Mouse (Mus musculus) cerebellum, adult 8-10 months (tissue): ENCODE measurements around the gene Upk3b.

Experiments
- DNase-seq: peaks from one replicate; pipeline ENCODE4 v3.0.0; 2022

The Upk3b gene

DNA sequence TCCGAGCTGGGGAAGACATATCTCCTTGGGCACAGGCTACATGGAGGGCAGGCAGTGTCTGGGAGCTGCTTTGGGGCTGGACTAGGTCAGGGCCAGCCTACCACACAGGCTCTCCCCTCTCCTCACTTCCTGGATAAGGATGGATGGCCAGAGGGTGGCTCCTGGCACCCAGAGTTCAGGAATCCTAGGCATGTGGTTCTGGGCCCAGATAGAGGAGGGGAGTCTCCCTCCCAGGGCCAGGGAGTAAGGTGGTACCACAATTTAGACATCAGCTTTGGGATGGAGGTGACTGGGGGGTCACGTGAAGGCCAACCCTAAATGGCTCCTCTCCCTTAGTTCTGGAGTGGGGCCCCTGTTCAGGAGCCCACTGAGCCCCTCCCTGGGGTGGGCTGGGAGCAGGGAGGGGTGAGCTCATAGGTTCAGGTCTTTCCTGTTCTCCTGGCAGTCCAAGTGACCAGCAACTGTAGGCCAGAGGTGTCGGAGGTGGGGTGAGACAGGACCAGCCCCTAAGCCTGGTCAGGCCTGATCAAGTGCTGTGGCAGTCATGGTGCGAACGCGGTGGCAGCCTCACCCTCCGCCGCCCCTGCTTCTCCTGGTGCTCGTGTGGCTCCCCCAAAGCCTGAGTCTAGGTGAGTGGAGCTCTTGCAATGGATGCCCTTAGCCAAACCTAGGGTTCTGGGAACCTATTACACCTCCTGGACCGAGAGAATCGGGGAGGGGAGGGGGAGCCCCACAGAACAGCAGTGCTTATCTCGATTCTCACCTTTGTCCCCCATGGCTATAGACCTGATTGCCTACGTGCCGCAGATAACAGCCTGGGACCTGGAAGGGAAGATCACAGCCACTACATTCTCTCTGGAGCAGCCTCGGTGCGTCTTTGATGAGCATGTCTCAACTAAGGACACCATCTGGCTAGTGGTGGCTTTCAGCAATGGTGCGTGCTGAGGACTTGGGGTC, at the start of gene Upk3b:
Gene Upk3b (plus strand): TSS at position 239 of the 957 bp plus-strand sequence.
- DNase-seq: no peak

DNA sequence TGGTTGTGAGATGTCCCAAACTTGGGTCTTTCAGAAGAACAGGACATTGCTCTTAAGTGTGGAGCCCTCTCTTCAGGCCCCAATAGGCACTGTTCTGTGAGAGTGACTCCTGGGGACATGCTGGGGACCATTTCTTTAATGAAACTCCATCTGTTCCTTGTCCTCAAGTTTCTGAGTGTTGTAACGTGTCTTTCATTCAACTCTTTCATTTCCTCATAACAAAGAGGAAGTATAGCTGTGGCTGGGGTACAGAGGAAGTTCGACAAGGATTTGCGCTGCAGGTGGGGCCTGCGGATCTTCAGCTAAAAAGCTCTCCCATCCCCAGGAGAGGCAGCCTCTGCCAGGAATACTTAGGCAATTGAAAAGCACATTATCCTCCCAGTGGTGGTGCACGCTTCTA, 47.7 kb upstream of the Upk3b start:
- no peak for DNase-seq

- DNase-seq: no peak
Measured at GRCm38 (mm10) chr5:135993381-135993965, 44.8 kb upstream of the Upk3b start.

- peak; percentile 17 for DNase-seq
Measured at GRCm38 (mm10) chr5:135994335-135994724, 44.0 kb upstream of the Upk3b start.

DNA sequence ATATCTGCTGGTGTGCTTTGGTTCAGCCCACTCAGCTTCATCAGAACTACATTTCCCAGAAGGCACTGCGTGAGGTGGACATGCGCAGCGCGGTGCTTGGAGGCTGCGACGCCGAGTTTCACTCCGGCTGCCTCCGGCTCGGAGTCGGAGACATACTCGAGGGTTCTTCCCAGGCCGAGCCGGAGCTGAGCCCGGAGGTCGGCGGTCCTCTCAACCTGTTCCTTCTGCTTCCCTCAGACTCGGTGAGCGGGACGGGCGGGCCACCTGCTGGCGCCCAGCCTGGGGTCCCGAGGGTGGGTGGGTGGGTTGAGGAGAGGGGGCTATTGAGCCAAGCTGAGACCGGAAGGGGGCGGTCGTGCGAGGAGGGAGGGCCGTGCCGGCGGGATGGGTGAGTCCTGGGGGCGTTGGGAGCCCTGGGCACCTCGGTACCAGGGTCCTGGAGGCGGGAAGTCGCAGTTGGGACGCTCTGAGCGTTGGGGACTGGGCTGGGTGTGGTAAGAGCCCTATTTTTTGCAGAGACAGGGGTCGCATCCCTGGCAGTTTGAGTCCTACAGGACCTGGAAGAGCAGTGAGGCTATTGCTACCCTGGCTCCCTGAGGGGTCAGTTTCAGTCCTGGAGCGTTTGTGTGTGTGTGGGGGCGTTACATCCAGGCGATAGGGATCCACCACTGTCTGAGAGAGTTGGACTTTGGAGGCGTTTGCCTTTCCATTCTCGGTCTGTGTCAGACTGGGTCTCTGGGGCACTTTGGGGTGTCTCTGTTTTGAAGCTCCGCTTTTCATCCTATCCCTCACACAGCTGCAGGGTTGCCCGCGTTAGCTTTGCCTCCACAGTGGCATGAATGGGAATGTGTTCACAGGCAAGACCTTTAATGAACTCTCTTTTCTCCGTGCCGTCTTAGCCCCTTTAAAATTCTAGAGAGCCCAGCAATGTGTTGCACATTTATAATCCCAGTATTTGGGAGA, 43.3 kb upstream of the Upk3b start, which contains the start of gene Dtx2:
Gene Dtx2 (plus strand): TSS at position 76 of the 963 bp plus-strand sequence.
- peak; percentile 84 for DNase-seq

- DNase-seq: no peak
Measured at GRCm38 (mm10) chr5:135996162-135996561, 42.1 kb upstream of the Upk3b start.

DNA sequence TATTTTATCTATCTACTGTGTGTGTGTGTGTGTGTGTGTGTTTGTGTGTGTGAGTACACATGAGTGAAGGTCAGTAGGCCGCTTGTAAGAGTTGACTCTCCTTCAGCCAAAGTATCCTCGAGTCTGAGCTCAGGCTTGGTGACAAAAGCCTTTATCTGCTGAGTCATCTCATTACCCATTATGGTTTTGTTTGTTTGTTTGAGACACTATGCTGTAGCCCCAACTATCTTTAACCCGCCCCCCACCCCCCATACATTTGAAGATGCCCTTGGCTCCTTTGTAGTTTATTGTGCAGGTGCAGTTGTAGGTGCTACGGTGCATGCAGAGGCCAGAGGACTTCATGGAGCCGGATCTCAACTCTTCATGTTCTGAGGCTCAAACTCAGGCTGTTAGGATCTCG, 37.1 kb upstream of the Upk3b start:
- DNase-seq: no peak

- no peak for DNase-seq
Measured at GRCm38 (mm10) chr5:136002325-136002724, 36.0 kb upstream of the Upk3b start.

- no peak for DNase-seq
Measured at GRCm38 (mm10) chr5:136002751-136003151, 35.5 kb upstream of the Upk3b start.

DNA sequence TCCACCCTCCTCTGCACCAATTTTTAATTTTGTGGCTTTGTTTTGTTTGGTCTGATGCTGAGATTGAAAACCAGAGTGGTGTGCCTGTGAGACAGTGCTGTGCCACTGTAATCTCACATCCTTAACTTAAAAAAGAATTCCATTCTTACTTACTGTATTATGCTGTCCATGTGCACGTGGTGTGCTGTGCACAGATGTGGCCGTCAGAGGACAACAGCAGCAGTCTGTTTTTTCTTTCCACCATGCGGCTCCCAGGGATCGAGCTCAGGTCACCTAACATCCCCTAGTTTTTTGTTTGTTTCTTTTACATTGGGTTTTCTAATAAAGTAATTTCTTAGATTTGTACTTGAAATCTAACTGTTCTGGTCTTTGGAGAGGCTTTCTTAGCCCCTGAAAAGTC, 33.8 kb upstream of the Upk3b start:
- DNase-seq: no peak

DNA sequence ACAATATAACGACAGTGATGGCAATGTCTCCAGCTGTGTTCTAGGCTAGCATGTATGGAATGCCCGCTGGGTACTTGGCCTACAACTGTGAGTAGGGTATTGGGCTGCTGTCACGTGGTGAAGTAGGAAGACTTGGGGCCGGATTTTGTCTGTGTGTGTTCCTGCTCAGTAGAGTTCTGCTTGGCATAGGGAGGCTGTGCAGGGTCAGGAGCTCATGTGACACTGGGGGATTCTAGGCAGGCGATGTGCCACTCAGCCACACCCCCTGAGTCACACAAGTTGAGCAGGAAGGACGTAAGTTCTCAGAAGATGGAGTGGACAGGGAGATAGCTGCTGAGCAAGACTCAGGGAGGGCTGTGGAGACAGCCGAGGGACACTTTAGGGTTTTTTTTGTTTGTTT, 30.6 kb upstream of the Upk3b start:
- DNase-seq: no peak

DNA sequence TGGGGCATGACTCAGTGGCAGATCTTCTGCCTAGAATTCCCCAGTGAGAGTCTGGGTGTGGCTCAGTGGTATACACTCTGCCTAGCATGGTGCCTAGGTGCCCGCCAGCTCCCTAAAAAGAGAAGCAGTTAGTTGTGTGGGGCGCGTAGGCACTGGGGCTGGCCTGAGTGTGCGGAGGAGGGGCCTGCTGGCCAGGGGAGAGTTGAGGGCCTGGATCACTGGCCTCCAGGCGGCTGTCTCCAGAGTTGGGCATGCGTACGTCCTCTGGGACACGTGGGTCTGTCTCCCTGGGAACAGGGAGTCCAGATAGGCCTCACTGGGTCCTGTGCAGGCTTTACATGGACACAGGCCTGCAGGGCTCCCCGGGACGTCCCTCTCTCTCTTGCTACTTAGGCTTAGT, 23.4 kb upstream of the Upk3b start:
- DNase-seq: no peak

GRCm38 (mm10) chr5:136015586-136015985, 22.7 kb upstream of the Upk3b start:
- DNase-seq: no peak

DNA sequence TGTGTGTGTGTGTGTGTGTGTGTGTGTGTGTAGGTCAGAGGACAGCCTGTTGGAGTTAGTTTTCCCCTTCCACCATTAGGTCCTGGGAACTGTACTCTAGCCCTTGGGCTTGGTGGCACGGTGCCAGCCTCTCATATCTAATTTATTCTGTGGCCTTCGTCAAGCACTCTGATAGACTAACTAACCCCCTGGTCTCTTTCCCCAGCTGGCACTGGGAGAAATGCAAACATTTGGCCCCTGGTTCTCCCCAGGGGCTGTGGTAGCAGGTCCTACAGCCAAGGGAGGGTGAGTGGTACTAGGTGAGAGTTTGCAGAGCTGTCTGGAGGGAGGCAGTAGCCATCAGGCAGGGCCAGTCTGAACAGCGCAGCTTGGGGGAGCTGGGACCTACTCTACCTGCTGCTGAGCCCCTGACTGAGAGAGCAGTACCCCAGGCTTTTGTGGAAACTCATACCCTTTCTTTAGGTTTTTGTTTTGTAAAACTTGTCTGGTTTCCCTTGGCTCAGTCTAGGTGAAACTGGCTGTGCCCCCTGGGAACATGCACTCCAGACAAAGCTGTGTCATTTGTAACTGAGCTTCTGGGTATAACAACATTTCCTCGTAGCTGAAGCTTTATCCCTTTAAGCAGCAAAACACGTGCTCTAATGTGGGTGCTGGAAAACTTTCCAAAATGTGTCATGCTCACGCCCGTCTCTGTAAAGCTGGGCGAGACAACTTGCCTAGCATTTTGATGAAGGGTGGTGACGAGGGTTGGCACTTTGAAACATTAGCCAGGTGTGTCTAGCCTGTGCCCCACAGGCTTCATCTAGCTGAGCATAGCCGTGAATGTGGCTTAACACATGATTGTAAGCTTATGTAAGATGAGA, 22.1 kb upstream of the Upk3b start:
- DNase-seq: no peak

DNA sequence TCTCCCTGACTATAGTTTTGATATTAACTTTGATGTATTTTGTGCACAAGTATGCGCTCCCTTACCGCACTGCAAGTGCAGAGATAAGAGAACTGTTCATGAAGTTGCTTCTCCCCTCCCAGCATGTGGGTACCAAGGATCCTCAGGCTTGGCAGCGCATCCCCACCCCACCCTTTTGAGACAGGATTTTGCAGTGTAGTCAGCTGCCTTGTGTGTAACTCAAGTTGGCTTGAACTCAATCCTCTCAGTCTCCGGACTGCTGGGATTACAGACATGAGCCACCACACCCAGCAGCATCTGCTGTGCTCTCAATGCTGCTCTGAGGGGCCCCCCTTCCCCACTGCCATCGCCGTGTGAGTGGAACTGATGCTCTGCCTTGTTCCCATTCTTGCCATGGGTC, 21.0 kb upstream of the Upk3b start:
- no peak for DNase-seq

DNA sequence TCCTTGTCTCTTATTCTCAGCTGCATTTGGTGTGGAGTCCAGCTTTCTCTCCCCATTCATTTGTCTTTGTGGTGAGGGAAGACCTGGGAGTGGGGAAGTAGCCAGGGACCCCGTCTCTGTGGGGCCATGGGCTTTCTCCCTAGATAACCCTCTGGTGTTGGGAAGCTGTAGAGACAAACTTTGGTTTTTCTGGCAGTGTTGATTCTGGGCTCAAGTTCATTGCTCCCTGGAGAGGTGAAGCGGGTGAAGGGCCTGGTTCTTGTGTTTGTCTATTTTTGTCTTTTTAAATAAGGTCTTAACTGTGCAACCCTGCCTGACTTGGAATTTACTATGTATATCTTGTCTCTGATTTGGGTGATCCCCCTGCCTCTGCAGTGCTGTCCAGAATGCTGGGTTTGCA, 19.6 kb upstream of the Upk3b start:
- no peak for DNase-seq

- no peak for DNase-seq
Measured at GRCm38 (mm10) chr5:136019907-136020306, 18.4 kb upstream of the Upk3b start.

GRCm38 (mm10) chr5:136025712-136026111, 12.6 kb upstream of the Upk3b start:
- peak; percentile 23 for DNase-seq

GRCm38 (mm10) chr5:136026859-136027258, 11.4 kb upstream of the Upk3b start:
- no peak for DNase-seq

DNA sequence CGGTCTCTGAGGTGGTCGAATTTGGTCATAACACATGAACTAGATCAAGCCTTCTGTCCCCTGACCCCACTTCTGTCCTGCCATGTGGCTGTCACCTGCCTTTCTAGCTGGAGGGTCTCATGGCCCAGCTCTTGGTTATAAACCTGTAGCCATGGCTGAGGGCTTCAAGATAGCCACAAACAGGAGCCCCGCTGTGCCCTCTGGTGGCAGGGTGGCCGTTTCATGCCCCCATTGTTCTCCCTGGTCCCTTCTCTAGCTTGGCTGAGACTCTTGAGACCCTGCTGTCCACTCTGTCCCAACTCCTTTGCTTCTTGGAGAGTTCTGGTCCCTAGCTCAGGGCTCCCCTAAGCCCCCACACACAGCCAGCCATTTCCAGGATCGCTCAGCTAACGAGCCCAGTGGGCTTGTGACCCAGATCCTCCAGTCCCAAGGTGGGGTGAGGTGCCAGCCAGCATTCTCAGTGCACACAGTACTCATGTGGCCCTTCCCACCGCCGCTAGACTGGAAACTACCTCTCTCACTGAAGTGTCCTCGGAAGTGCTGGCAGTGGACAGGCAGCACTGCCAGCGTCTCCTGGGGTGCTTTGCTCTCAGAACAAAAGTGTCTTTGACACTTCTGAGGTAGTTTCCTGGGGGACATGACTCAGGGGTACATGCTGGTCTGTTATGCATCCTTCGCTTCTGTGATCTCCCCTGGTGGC, 10.5 kb upstream of the Upk3b start:
- DNase-seq: no peak

DNA sequence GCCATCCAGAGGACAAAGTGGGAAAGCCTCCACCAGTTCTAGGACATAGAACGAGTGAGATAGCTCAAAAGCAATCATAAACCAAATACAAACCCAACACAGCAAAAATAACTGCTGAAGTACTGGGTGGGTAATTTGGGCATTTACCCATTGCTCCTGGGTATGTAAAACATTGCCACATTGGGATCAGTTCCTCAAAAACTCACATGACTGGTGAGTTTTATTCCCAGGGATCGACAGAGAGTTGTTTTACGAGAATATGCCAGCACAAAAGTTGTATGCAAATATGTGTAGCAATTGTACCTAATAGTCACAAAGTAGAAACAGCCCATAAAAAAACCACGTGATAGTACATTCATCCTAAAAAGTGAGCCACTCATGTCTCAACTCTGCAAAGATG, 3.4 kb upstream of the Upk3b start:
- no peak for DNase-seq
